Mouse (Mus musculus): Measurements from ENCODE around the gene Gm11361. TPM values are rescaled to one million over a fixed set of nuclear protein-coding genes. Genes with fewer than 3 reads are reported as not detected.

Gm11361 gene
- 100 to 1,000 TPM; 217 to 262 TPM for total RNA-seq (2023)

GRCm38 (mm10) chr13:28257228-28257627 is at the start of gene Gm11361:
Gene Gm11361 (plus strand): TSS chr13:28257528.

Other genes with a start within 250 kb of the Gm11361 start
- gene Prl4a1, start 241.3 kb upstream of the Gm11361 start, total RNA-seq (2023), result not detected
- not detected for gene Prl5a1, start 115.0 kb upstream of the Gm11361 start, total RNA-seq (2023)